Mouse (Mus musculus) cerebellum, adult (tissue): ENCODE measurements at regions not wholly inside any gene's neighbourhood (a gene's known extent, or its start where the extent isn't known, plus 50 kb on each side); places are given as distances from the start of the nearest gene placed in this dataset.
A peak's percentile ranks its signal among the peaks of the same experiment; 100 is the strongest.

Experiments used
- ATAC-seq: cut with Nextera tagmentation; 2 replicates; pipeline ENCODE4 v1.9.2; 2017; ENCODE audit warnings: mild to moderate bottlenecking, moderate library complexity, mixed read lengths; ENCODE audit not compliant: insufficient number of reproducible peaks, low FRiP score, low TSS enrichment

GRCm38 (mm10) chr5:118377402-118377848 is 132.4 kb downstream of the 2410131K14Rik start:
- no peak for ATAC-seq

- ATAC-seq: no peak
Observed at GRCm38 (mm10) chr5:118379245-118380051, 134.4 kb downstream of the 2410131K14Rik start.

- no peak for ATAC-seq
Observed at GRCm38 (mm10) chr5:118380052-118380421, 135.0 kb downstream of the 2410131K14Rik start.

DNA sequence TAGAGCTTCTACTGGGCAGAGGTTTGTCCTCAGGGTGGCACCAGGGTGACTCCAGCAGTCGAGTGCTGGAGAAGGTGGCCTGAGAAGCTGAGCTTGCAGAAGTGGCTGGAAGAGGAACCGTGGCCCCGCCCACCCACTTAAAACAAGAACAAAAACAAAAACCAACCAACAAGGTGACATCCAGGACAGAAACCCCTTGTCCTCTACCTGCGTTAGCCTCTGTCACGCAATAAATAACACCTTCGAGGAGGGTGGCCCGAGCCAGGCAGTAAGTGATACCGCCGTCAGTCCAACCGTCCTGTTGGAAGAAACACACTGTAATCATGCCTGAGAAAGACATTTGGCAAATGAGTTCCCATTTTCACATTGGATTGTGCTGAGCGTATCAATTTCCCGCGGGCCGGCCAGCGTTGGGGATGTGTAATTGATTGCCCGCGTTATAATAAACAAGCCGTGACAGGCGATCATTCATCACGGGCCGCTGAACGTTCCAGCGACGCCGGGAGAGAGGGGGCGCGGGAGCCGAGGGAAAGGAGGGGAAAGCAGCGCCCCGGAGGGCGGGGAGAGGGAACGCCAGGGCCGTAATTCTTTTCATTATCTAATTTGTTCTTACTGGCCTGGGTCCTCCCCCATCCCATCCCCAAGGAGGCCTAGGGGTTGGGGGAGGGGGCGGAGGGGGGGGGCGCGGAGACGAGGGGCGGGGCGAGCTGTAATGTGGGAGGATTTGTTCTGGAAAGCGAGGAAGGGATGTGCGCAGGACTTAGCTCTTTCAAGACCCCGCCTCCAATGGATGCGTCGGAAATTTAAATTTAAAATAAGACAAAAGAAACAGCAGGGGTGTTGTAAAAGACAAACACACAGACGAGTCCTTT is 135.6 kb downstream of the 2410131K14Rik start:
- ATAC-seq: no peak

- ATAC-seq: no peak
Observed at GRCm38 (mm10) chr5:118381294-118381675, 136.3 kb downstream of the 2410131K14Rik start.

DNA sequence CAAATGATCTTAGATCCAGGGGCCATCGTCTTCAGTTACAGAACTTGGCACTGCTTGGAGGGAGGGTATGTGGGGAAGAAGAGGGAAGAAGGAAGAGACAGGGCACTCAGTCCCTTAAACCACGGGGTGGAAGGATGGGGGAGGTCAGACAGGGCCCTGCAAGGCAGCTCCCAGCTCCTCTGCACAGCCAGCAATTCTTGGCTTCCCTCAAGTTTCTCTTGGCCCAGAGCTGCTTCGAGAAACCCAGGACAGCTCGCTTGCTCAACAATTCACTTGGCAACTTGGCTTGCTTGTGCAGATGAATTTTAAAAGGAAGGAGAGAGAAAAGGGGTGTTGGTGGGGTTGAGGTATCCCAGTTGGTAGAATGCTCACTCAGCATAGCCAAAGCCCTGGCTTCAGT is 141.1 kb downstream of the 2410131K14Rik start:
- no peak for ATAC-seq

- no peak for ATAC-seq
Observed at GRCm38 (mm10) chr5:118388419-118388818, 143.4 kb downstream of the 2410131K14Rik start.

DNA sequence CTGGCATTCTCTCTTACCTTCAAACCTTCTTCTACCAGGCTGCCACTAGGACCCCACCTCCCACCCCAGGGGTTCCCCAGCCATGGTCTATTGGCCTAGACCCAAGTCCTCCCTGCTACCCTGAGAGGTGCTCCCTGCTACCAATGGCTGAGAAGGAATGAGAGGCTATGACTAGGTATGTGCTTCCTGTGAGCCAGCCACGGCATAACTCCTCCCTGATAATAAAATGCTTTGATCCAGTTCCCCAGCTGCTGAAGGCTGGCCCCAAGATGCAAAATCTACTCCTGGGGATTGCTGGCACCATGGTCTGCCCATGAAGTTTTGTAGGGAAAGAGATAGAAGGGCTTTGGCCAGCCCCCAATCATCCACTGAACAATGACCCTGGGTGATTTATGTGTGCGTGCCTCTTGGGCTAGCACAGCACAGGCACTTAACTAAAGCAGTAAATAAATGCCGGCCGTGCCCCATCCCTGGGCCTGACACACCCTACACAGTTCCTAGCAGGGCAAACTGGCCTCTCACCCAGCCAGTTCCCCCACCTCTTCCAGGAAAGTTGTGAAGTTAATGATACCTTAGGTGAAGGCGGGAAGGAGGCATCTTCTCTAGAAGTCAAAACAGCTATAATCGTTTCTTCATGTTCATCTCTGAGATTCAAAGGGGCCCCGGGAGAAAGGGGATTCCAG is 145.8 kb downstream of the 2410131K14Rik start:
- ATAC-seq: no peak

- no peak for ATAC-seq
Observed at GRCm38 (mm10) chr5:118392932-118393487, 148.0 kb downstream of the 2410131K14Rik start.

DNA sequence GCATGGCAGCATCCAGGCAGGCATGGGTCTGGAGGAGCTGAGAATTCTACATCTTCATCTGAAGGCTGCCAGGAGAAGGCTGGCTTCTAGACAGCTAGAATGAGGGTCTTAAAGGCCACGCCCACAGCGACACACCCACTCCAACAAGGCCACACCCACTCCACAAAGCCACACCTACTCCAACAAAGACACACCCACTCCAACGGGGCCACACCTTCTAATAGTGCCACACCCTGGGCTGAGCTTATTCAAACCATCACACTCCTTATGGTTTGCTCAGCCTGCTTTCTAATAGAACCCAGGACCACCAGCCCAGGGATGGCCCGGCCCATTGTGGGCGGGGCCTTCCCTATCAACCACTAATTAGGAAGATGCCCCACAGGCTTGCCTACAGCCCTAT is 149.0 kb downstream of the 2410131K14Rik start:
- no peak for ATAC-seq

DNA sequence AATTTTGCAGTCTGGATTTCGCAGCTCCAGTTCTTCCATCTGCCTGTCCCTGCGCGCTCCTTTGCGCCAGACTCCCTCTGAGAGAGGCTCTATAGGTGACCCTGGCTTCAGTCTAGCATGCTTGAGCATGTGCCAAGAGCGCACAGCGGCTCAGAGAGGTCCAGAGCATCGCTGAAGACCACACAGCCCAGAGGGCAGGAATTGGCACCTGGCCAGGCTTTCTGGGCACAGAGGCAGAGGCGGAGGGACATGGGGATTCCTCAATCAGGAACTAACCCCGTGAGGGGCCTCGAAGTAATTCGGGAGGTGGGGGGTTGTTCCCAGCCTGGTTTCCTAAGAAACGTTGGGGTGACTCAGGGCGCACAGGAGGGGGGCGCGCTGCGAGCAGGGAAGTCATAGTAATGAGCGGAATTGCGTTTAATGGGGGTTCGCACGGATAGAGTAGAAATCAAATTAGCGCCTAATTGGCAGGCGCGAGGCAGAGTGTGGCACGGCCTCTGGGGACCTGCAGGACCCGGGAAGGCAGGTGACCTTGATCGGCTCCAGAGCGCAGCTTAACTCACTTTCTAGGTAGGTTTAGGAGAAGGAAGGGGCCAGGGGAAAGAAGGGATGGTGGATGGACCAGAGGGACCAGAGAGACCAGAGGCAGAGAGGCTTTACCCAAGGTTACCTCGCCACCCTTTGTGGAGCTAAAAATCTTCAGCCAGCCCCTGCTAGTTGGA is 151.1 kb downstream of the 2410131K14Rik start:
- ATAC-seq: no peak; the same call in 1 of the 2 replicates

GRCm38 (mm10) chr5:118400926-118401325 is 155.9 kb downstream of the 2410131K14Rik start:
- ATAC-seq: no peak

GRCm38 (mm10) chr5:118404398-118404797 is 156.1 kb upstream of the Med13l start:
- ATAC-seq: no peak

- no peak for ATAC-seq
Observed at GRCm38 (mm10) chr5:118405421-118405820, 155.1 kb upstream of the Med13l start.

- ATAC-seq: no peak
Observed at GRCm38 (mm10) chr5:118407451-118407850, 153.0 kb upstream of the Med13l start.

DNA sequence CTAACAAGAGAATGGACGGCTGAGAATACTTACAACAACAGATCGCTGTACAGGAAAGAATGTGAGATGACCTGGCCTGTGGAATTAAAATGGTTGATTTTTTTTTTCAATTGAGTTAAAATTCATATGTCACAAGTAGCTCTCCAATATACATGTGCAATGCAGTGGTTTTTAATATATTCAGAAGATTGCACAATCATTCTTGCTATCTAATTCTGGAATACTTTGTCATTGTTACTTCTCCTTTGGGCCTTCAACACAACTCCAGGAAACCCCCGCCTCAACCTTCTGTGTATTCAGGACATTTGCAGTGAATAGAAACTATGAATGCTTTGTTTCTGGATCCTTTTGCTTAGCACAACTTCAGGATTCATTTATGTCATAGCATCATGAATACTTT is 152.5 kb upstream of the Med13l start:
- ATAC-seq: no peak

GRCm38 (mm10) chr5:118408826-118409225 is 151.7 kb upstream of the Med13l start:
- ATAC-seq: no peak

DNA sequence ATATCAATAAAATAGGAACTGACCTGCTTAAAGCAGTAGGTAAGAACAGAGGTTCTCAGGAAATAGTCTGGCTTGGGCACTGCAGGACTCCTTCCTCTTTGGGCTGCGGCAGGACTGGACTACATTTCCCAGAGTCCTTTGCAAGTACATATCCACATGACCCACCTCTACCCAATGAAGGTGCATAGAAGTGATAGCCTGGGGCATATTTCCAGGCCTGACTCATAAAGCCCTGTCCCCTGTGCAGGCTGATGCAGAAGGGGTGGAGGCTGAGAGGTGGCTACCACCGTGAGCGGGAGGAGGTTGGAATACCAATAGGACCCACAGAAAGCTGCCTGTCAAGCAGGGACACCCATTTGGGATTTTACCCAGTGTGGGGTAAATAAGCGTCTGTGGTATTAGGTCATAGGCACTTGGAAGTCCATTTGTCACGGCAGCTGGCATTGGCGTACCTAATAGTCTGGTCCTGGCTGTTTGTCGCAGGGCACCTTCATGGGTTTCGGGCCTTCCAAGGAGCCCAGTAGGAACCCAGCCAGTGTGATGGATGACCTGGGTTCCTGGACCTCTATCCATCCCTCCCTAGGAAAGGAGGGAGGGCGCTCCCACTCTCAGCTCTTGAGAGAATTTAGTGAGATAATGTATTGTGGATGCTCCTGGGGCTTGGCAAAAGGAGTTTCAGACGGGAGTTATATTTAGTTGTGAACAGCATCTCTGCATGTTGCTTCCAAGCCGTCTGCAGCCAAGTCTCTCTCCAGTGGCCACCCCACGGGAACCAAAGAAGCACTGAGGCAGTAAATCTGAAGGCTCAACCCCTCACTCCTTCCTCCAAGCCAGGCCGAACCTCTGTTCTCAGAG is 146.8 kb upstream of the Med13l start:
- peak; percentile 99 for ATAC-seq
